Mouse (Mus musculus) E14TG2a.4 (cell line): ENCODE measurements around the gene Irf2bp2.

Experiments used
- H3K27me3 ChIP-seq: 2 replicates; pipeline ENCODE4 v1.6.1; 2014; ENCODE audit warnings: low read length, control low read depth; ENCODE audit not compliant: insufficient read depth
- H3K36me3 ChIP-seq: 2 replicates; pipeline ENCODE4 v1.6.1; 2014; ENCODE audit warnings: low read length, control low read depth; ENCODE audit not compliant: insufficient read depth
- H3K4me1 ChIP-seq: replicated peaks from 2 replicates; pipeline ENCODE4 v1.6.1; 2014; ENCODE audit warnings: low read depth, low read length, control low read depth
- H3K4me3 ChIP-seq: replicated peaks from 2 replicates; pipeline ENCODE4 v1.5.1; 2014; ENCODE audit warnings: mild to moderate bottlenecking, low read length
- H3K9me3 ChIP-seq: 2 replicates; pipeline ENCODE4 v1.6.1; 2014; ENCODE audit warnings: low read length, control low read depth
- CTCF ChIP-seq: conservative IDR thresholded peaks from 2 replicates; pipeline ENCODE4 v1.5.1; 2014; ENCODE audit warnings: low read length
- NANOG ChIP-seq: IDR thresholded peaks from 2 replicates; pipeline ENCODE4 v1.6.1; 2014; ENCODE audit warnings: borderline replicate concordance, low read length, mixed read lengths
- POU5F1 ChIP-seq: IDR thresholded peaks from 2 replicates; pipeline ENCODE4 v1.6.1; 2014; ENCODE audit warnings: low read length, borderline replicate concordance

Irf2bp2 gene

DNA sequence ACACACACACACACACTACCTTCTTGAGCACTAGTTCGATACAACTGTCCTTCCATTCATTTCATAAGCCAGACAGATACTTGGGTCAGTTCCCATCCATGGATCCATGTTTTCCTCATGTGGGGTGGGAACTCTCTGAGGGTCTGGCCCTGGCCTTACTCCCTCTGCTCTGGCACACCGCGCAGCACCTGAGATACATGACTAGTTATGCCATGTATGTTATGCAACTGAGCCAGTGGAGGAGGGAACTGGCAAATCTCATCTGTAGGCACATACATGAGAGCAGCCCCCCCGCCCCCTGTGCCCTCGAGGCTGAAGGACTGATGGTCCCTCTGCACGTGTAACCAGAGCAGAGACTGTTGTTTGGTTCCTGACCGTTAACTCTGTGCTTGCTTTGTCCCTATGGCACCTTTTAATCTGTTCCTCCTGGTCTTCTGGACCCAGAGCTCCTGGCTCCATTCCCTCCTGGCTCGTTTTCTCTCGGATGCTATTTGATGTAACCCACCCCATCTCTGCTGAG lies 23.2 kb downstream of the Irf2bp2 start:
- no peak for TF ChIP-seq CTCF
- TF ChIP-seq NANOG, result no peak
- no peak for TF ChIP-seq POU5F1
- H3K4me1 ChIP-seq, result peaks cover 28% of the 10 kb centered on the region

DNA sequence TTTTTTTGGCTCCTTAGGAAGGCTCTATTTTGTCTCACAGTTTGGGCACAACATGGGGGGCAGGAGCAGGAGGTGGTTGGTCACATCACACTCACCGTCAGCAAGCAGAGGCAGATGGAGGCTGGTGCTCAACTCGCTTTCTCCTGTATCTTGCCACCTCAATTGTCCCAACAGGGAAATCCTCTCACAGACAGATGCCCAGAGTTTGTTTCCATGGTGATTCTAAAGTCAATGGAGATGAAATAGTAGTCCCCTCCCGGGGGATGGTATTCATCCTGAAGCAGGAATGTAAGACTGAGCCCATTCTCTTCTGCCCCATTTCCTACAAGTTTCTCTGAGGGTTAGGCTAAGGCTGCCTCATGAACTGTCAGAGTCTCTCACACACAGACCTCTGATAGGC lies 23.7 kb downstream of the Irf2bp2 start:
- H3K27me3 ChIP-seq, result peaks cover 3% of the 10 kb centered on the region
- peaks cover 33% of the 10 kb centered on the region for H3K4me1 ChIP-seq
- TF ChIP-seq NANOG (no peak), CTCF (no peak), POU5F1 (no peak)
- no peak overlapping the region for H3K4me3 ChIP-seq
- no peaks in the 10 kb centered on the region for H3K9me3 ChIP-seq
- H3K36me3 ChIP-seq, result no peaks in the 10 kb centered on the region

More for the DNA sequence above, 23.2 kb downstream of the Irf2bp2 start:
- Histone ChIP-seq H3K4me3 (no peak overlapping the region), H3K9me3 (no peaks in the 10 kb centered on the region), H3K36me3 (no peaks in the 10 kb centered on the region), H3K27me3 (peaks cover 3% of the 10 kb centered on the region)

DNA sequence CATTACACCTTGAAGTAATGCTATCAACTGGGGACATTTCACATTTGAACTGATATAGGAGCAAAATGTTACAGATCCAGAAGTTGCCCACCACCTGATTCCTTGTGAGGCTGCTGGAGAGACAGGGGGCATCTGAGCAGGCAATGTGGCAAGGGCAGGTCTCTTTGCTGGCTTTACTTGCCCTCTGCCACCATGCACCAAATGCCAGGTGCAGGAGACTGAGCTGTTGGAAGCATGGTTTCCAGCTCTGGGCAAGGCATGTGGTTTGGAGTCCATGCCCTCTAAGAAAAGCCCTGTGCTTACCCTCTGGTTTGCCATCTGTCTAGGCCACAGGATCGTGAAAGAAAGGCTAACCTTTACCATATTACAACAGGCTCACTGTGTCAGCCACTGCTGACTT lies 24.1 kb downstream of the Irf2bp2 start:
- TF ChIP-seq NANOG (no peak), POU5F1 (no peak), CTCF (no peak)
- Histone ChIP-seq H3K9me3 (no peaks in the 10 kb centered on the region), H3K36me3 (no peaks in the 10 kb centered on the region), H3K4me3 (no peak overlapping the region), H3K4me1 (peaks cover 38% of the 10 kb centered on the region), H3K27me3 (peaks cover 3% of the 10 kb centered on the region)

DNA sequence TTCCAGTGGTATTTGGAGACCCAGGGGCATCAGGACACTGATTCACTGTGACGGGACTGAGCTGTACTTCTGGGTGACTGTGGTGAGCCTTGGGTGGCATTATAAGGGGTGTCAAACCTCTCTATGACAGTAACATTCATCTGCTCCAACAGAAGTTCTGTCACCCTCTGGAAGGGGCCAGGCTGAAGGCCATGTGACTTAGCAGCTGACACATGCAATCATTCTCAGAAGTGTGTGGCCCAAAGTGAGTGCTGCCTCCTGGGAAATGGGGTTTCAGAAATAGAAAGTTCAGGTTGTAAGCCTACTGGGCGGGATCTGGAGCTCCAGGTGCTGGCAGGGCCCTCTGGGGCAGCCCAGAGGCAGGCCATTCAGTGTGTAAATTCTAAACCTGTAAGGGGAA lies 26.1 kb downstream of the Irf2bp2 start:
- Histone ChIP-seq H3K4me3 (no peak overlapping the region), H3K27me3 (peaks cover 3% of the 10 kb centered on the region), H3K9me3 (no peaks in the 10 kb centered on the region), H3K36me3 (no peaks in the 10 kb centered on the region), H3K4me1 (peaks cover 45% of the 10 kb centered on the region)
- TF ChIP-seq POU5F1, result no peak
- TF ChIP-seq NANOG, result no peak
- TF ChIP-seq CTCF, result no peak

DNA sequence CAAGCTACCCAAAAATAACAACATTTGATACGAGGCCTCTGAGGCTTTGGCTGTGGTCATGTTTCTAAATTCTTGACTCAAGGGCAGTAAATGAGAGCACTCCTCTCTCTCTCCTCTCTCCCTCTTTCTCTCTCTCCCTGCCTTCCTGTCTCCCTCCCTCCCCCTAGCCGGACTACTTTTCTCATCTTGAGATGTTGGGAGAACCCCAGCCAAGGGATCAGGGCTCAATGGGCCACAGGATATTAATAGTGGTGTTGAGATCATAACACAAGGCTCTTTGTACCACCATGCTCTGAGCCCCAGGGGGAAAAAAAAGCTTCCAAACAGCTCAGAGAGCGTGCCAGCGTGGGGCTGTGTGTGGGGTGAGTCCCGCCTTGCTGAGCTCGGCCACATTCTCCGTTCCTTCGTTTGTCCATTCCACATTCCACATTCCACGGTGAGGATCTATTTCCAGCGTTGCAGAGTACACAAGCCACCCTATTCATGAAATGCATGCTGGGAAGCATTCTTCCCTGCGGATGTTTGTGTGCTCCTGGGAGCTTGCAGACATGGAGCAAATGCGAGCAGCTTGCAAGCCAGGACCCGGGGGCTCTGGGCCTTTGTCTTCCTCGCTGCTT lies 27.2 kb downstream of the Irf2bp2 start:
- peaks cover 3% of the 10 kb centered on the region for H3K27me3 ChIP-seq
- H3K4me1 ChIP-seq, result peaks cover 45% of the 10 kb centered on the region
- TF ChIP-seq POU5F1 (no peak), NANOG (no peak), CTCF (no peak)

DNA sequence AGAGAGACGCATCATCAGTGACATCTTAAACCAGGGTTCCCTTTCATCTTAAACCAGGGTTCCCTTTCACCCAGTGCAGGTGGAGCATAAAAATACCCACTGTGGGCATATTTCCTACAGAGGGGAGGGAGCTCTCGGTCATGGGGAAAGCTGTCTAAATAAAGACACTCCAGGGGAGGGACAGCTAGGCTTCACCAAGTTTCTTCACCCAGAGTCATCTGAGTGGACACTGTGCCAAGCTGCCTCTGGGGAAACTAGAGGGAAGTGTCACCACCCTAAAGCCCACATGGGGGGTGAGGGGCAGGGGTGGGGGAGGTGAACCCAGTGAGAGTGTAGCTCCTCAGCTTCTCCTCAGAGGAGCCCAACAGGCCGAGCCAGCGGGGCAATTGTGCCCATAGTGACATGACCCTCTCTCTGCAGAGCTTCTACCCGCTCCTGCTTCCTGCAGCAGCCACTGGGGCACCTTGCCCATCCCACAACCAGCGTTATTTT lies 27.8 kb downstream of the Irf2bp2 start:
- TF ChIP-seq CTCF (no peak), NANOG (no peak), POU5F1 (no peak)
- H3K36me3 ChIP-seq, result no peaks in the 10 kb centered on the region
- H3K9me3 ChIP-seq, result no peaks in the 10 kb centered on the region
- no peak overlapping the region for H3K4me3 ChIP-seq
- H3K27me3 ChIP-seq, result peaks cover 3% of the 10 kb centered on the region
- peaks cover 39% of the 10 kb centered on the region for H3K4me1 ChIP-seq

More for the DNA sequence above, 27.2 kb downstream of the Irf2bp2 start:
- Histone ChIP-seq H3K36me3 (no peaks in the 10 kb centered on the region), H3K9me3 (no peaks in the 10 kb centered on the region), H3K4me3 (peak overlapping the region; percentile 26; the same call in 1 of the 2 replicates)

DNA sequence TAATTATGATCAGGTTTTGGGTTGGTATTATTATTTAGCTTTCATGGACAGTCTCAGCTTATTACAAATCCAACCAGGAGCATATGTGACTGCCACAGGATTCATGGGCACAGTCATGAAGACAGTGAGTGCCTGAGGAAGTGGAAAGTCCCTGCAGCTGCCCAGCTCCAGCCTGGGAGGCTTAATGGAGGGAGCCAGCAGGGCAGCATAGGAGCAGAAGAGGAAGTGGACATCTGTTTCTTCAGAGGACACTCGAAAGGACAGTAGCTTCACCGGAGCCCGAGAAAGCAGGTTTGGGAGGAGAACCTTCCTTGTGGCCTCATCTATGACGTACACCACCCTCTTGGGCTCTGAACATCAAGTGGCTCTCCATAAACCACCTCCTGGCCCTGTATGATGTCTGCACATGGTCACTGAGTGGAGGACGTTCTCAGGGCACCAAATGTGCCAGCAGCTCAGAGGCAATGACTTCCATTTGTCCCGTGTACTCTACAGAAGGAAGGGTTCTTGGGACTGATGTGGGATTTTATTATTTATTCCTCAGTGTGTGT lies 28.5 kb downstream of the Irf2bp2 start:
- H3K27me3 ChIP-seq, result peaks cover 3% of the 10 kb centered on the region
- H3K4me3 ChIP-seq, result no peak overlapping the region
- no peak for TF ChIP-seq CTCF
- TF ChIP-seq POU5F1, result no peak
- no peak for TF ChIP-seq NANOG
- H3K9me3 ChIP-seq, result no peaks in the 10 kb centered on the region
- H3K36me3 ChIP-seq, result no peaks in the 10 kb centered on the region
- peaks cover 34% of the 10 kb centered on the region for H3K4me1 ChIP-seq

DNA sequence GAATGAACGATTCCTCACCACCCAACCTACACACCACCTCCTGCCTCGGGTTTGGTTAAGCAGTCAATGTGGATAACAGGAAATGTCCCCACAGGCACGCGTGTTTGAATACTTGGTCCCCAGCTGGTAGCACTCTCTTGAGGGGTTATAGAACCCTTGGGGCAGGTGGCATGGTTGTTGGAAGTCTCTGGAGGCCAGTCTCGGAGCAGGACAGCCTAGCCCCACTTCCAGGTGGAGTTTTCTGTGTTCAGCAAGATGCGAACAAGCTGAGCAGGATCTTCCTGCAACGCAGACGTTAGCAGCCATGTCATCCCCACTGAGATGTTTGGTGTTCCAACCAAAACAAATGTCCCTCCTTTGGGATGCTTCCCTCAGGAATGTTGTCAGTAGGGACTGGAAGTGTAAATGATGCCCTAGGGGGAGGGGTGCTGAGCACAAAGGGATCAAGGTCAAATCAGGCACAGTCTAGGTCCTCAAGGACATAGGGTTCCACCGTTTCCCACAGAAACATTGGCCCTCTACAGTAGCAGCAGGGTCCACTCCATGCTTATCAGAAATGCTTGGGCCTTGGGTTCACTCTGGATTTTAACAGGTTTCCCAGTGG lies 29.1 kb downstream of the Irf2bp2 start:
- Histone ChIP-seq H3K4me1 (peaks cover 41% of the 10 kb centered on the region), H3K4me3 (no peak overlapping the region), H3K27me3 (peaks cover 3% of the 10 kb centered on the region), H3K36me3 (no peaks in the 10 kb centered on the region), H3K9me3 (no peaks in the 10 kb centered on the region)
- TF ChIP-seq NANOG (no peak), CTCF (no peak), POU5F1 (no peak)
